Mouse (Mus musculus): ENCODE measurements around the gene Upf3b. TPM values are rescaled to one million over a fixed set of nuclear protein-coding genes. Genes with fewer than 3 reads are reported as not detected.

Gene Upf3b
- polyA plus RNA-seq, 2 experiments, result 7.4 to 13.4 TPM

GRCm38 (mm10) chrX:37067299-37067698, 42.8 kb downstream of the Upf3b start:
- DNase-seq (ENCODE audit: low read depth in 3 of 3, low spot score in 3 of 3) (no peak), ATAC-seq (ENCODE audit: insufficient read depth) (no peak)
- H3K4me3 ChIP-seq (ENCODE audit: insufficient read depth in 1 of 2, low read depth in 2 of 2, low read length in 2 of 2), result no peak overlapping the region
- H3K9ac ChIP-seq (replicated peaks), result no peak overlapping the region
- no peaks in the 10 kb centered on the region for H3K36me3 ChIP-seq (replicated peaks; ENCODE audit: control insufficient read depth, insufficient read depth, low read depth)
- H3K27me3 ChIP-seq (ENCODE audit: control insufficient read depth, insufficient read depth, low read length), result no peaks in the 10 kb centered on the region
- H3K9me3 ChIP-seq (ENCODE audit: control insufficient read depth, low read length), result no peaks in the 10 kb centered on the region
- H3K4me2 ChIP-seq (ENCODE audit: low read depth), result no peak overlapping the region
- H3K27ac ChIP-seq, result no peak overlapping the region
- TF ChIP-seq EP300 (IDR thresholded peaks at IDR 0.05; ENCODE audit: low read depth) (no peak), CTCF (IDR thresholded peaks at IDR 0.05; ENCODE audit: low read depth) (no peak)
- no peaks in the 10 kb centered on the region for H3K4me1 ChIP-seq (replicated peaks; ENCODE audit: control insufficient read depth in 2 of 2, insufficient read depth in 2 of 2, low read length in 1 of 2)
- 57% methylated on average over 3 of the region's 3 CpGs for WGBS (ENCODE audit: insufficient replicate concordance)

GRCm38 (mm10) chrX:37063902-37064301, 46.2 kb downstream of the Upf3b start:
- no peak overlapping the region for H3K4me3 ChIP-seq (ENCODE audit: insufficient read depth in 1 of 2, low read depth in 2 of 2, low read length in 2 of 2)
- no peak for TF ChIP-seq CTCF (IDR thresholded peaks at IDR 0.05; ENCODE audit: low read depth)
- no peak for TF ChIP-seq EP300 (IDR thresholded peaks at IDR 0.05; ENCODE audit: low read depth)
- no peaks in the 10 kb centered on the region for H3K27me3 ChIP-seq (ENCODE audit: control insufficient read depth, insufficient read depth, low read length)
- H3K27ac ChIP-seq, result no peak overlapping the region
- no peak overlapping the region for H3K4me2 ChIP-seq (ENCODE audit: low read depth)
- 53% methylated on average over 9 of the region's 9 CpGs for WGBS (ENCODE audit: insufficient replicate concordance)
- no peaks in the 10 kb centered on the region for H3K9me3 ChIP-seq (ENCODE audit: control insufficient read depth, low read length)
- H3K9ac ChIP-seq (replicated peaks), result no peak overlapping the region
- ATAC-seq (ENCODE audit: insufficient read depth) (no peak), DNase-seq (ENCODE audit: low read depth in 3 of 3, low spot score in 3 of 3) (no peak)
- no peaks in the 10 kb centered on the region for H3K4me1 ChIP-seq (replicated peaks; ENCODE audit: control insufficient read depth in 2 of 2, insufficient read depth in 2 of 2, low read length in 1 of 2)
- no peaks in the 10 kb centered on the region for H3K36me3 ChIP-seq (replicated peaks; ENCODE audit: control insufficient read depth, insufficient read depth, low read depth)

- no peak overlapping the region for H3K9ac ChIP-seq (replicated peaks)
- H3K4me2 ChIP-seq (ENCODE audit: low read depth), result peak overlapping the region; percentile 27
- TF ChIP-seq EP300 (IDR thresholded peaks at IDR 0.05; ENCODE audit: low read depth) (no peak), CTCF (IDR thresholded peaks at IDR 0.05; ENCODE audit: low read depth) (no peak)
- ATAC-seq (ENCODE audit: insufficient read depth) (no peak), DNase-seq (ENCODE audit: low read depth in 3 of 3, low spot score in 3 of 3) (no peak)
- H3K27ac ChIP-seq, result no peak overlapping the region
- no peaks in the 10 kb centered on the region for H3K4me1 ChIP-seq (replicated peaks; ENCODE audit: control insufficient read depth in 2 of 2, insufficient read depth in 2 of 2, low read length in 1 of 2)
- no peaks in the 10 kb centered on the region for H3K9me3 ChIP-seq (ENCODE audit: control insufficient read depth, low read length)
- H3K4me3 ChIP-seq (ENCODE audit: insufficient read depth in 1 of 2, low read depth in 2 of 2, low read length in 2 of 2), result peak overlapping the region in 1 of 2 experiments; percentile 8; a peak in 1 of 4 replicates
- WGBS (ENCODE audit: insufficient replicate concordance), result 13% methylated on average over 68 of the region's 70 CpGs
- peaks cover 37% of the 10 kb centered on the region for H3K27me3 ChIP-seq (ENCODE audit: control insufficient read depth, insufficient read depth, low read length)
- H3K36me3 ChIP-seq (replicated peaks; ENCODE audit: control insufficient read depth, insufficient read depth, low read depth), result no peaks in the 10 kb centered on the region
These were observed 61.0 kb downstream of the Upf3b start for GRCm38 (mm10) chrX:37048890-37049823.

GRCm38 (mm10) chrX:37048066-37048889, 61.8 kb downstream of the Upf3b start, which contains the start of gene Sowahd:
Sowahd (plus strand) TSS chrX:37048845.
- WGBS (ENCODE audit: insufficient replicate concordance), result 7% methylated on average over 36 of the region's 38 CpGs
- Histone ChIP-seq H3K4me1 (replicated peaks; ENCODE audit: control insufficient read depth in 2 of 2, insufficient read depth in 2 of 2, low read length in 1 of 2) (no peaks in the 10 kb centered on the region), H3K36me3 (replicated peaks; ENCODE audit: control insufficient read depth, insufficient read depth, low read depth) (no peaks in the 10 kb centered on the region), H3K9me3 (ENCODE audit: control insufficient read depth, low read length) (no peaks in the 10 kb centered on the region), H3K27ac (no peak within 1 kb of the TSS), H3K9ac (replicated peaks) (no peak within 1 kb of the TSS), H3K4me3 (ENCODE audit: insufficient read depth in 1 of 2, low read depth in 2 of 2, low read length in 2 of 2) (peak within 1 kb of the TSS in 1 of 2 experiments; percentile 8; a peak in 1 of 4 replicates), H3K27me3 (ENCODE audit: control insufficient read depth, insufficient read depth, low read length) (peaks cover 37% of the 10 kb centered on the region), H3K4me2 (ENCODE audit: low read depth) (peak within 1 kb of the TSS; percentile 27)
- DNase-seq (ENCODE audit: low read depth in 3 of 3, low spot score in 3 of 3) (no peak), ATAC-seq (ENCODE audit: insufficient read depth) (no peak)
- TF ChIP-seq CTCF (IDR thresholded peaks at IDR 0.05; ENCODE audit: low read depth) (no peak), EP300 (IDR thresholded peaks at IDR 0.05; ENCODE audit: low read depth) (no peak)

GRCm38 (mm10) chrX:37042726-37043125, 67.4 kb downstream of the Upf3b start:
- DNase-seq (ENCODE audit: low read depth in 3 of 3, low spot score in 3 of 3) (no peak), ATAC-seq (ENCODE audit: insufficient read depth) (no peak)
- Histone ChIP-seq H3K9ac (replicated peaks) (no peak overlapping the region), H3K4me3 (ENCODE audit: insufficient read depth in 1 of 2, low read depth in 2 of 2, low read length in 2 of 2) (no peak overlapping the region), H3K4me1 (replicated peaks; ENCODE audit: control insufficient read depth in 2 of 2, insufficient read depth in 2 of 2, low read length in 1 of 2) (no peaks in the 10 kb centered on the region), H3K36me3 (replicated peaks; ENCODE audit: control insufficient read depth, insufficient read depth, low read depth) (no peaks in the 10 kb centered on the region), H3K9me3 (ENCODE audit: control insufficient read depth, low read length) (no peaks in the 10 kb centered on the region), H3K4me2 (ENCODE audit: low read depth) (no peak overlapping the region), H3K27ac (no peak overlapping the region), H3K27me3 (ENCODE audit: control insufficient read depth, insufficient read depth, low read length) (peaks cover 6% of the 10 kb centered on the region)
- TF ChIP-seq EP300 (IDR thresholded peaks at IDR 0.05; ENCODE audit: low read depth) (no peak), CTCF (IDR thresholded peaks at IDR 0.05; ENCODE audit: low read depth) (peak; percentile 69)
- WGBS (ENCODE audit: insufficient replicate concordance), result 7% methylated on average over 9 of the region's 9 CpGs

Other genes starting within 250 kb of the Upf3b start
- 19.4 and 21.4 TPM in 2 replicates for gene Ube2a, start 236.4 kb downstream of the Upf3b start, polyA plus RNA-seq (2012; rRNA removed)
- gene Ube2a, start 236.4 kb downstream of the Upf3b start, polyA plus RNA-seq (2014; fragmentation: Nextera tagmentation; extraction: Ambion mirVana), result 72.8 and 80.2 TPM in 2 replicates
- 5.2 and 6.2 TPM in 2 replicates for gene C330007P06Rik, start 236.2 kb downstream of the Upf3b start, polyA plus RNA-seq (2012; rRNA removed)
- gene C330007P06Rik, start 236.2 kb downstream of the Upf3b start, polyA plus RNA-seq (2014; fragmentation: Nextera tagmentation; extraction: Ambion mirVana), result 14.6 and 17.8 TPM in 2 replicates
- gene Nkrf, start 207.4 kb downstream of the Upf3b start, polyA plus RNA-seq (2012; rRNA removed), result 1.3 and 2.7 TPM in 2 replicates
- 1.2 and 1.3 TPM in 2 replicates for gene Nkrf, start 207.4 kb downstream of the Upf3b start, polyA plus RNA-seq (2014; fragmentation: Nextera tagmentation; extraction: Ambion mirVana)
- 2.1 and 3.0 TPM in 2 replicates for gene Sept6, start 118.5 kb downstream of the Upf3b start, polyA plus RNA-seq (2012; rRNA removed)
- gene Sept6, start 118.5 kb downstream of the Upf3b start, polyA plus RNA-seq (2014; fragmentation: Nextera tagmentation; extraction: Ambion mirVana), result 3.0 and 3.1 TPM in 2 replicates
- 0.02 TPM in 1 of 2 replicates, not detected in the other for gene Sowahd, start 61.5 kb downstream of the Upf3b start, polyA plus RNA-seq (2012; rRNA removed)
- gene Sowahd, start 61.5 kb downstream of the Upf3b start, polyA plus RNA-seq (2014; fragmentation: Nextera tagmentation; extraction: Ambion mirVana), result 0.11 TPM in 1 of 2 replicates, not detected in the other
- 261 and 564 TPM in 2 replicates for gene Rpl39, start 24.9 kb downstream of the Upf3b start, polyA plus RNA-seq (2012; rRNA removed)
- gene Rpl39, start 24.9 kb downstream of the Upf3b start, polyA plus RNA-seq (2014; fragmentation: Nextera tagmentation; extraction: Ambion mirVana), result 545 and 615 TPM in 2 replicates
- 1.7 and 2.3 TPM in 2 replicates for gene Nkap, start 16.5 kb upstream of the Upf3b start, polyA plus RNA-seq (2012; rRNA removed)
- 4.4 and 5.1 TPM in 2 replicates for gene Nkap, start 16.5 kb upstream of the Upf3b start, polyA plus RNA-seq (2014; fragmentation: Nextera tagmentation; extraction: Ambion mirVana)
- not detected in 2 replicates for gene Akap14, start 58.5 kb upstream of the Upf3b start, polyA plus RNA-seq (2012; rRNA removed)
- 0.13 TPM in 1 of 2 replicates, not detected in the other for gene Akap14, start 58.5 kb upstream of the Upf3b start, polyA plus RNA-seq (2014; fragmentation: Nextera tagmentation; extraction: Ambion mirVana)
- 111 and 169 TPM in 2 replicates for gene Ndufa1, start 80.8 kb upstream of the Upf3b start, polyA plus RNA-seq (2012; rRNA removed)
- gene Ndufa1, start 80.8 kb upstream of the Upf3b start, polyA plus RNA-seq (2014; fragmentation: Nextera tagmentation; extraction: Ambion mirVana), result 253 and 273 TPM in 2 replicates
- 1.1 and 1.7 TPM in 2 replicates for gene Rnf113a1, start 80.9 kb upstream of the Upf3b start, polyA plus RNA-seq (2012; rRNA removed)
- 2.3 and 3.2 TPM in 2 replicates for gene Rnf113a1, start 80.9 kb upstream of the Upf3b start, polyA plus RNA-seq (2014; fragmentation: Nextera tagmentation; extraction: Ambion mirVana)
- gene Gm9, start 100.7 kb upstream of the Upf3b start, polyA plus RNA-seq (2012; rRNA removed), result not detected in 2 replicates
- gene Gm9, start 100.7 kb upstream of the Upf3b start, polyA plus RNA-seq (2014; fragmentation: Nextera tagmentation; extraction: Ambion mirVana), result not detected in 2 replicates
- not detected in 2 replicates for gene Rhox1, start 111.9 kb upstream of the Upf3b start, polyA plus RNA-seq (2012; rRNA removed)
- gene Rhox1, start 111.9 kb upstream of the Upf3b start, polyA plus RNA-seq (2014; fragmentation: Nextera tagmentation; extraction: Ambion mirVana), result not detected in 2 replicates
- not detected in 2 replicates for gene Rhox2a, start 134.7 kb upstream of the Upf3b start, polyA plus RNA-seq (2012; rRNA removed)
- gene Rhox2a, start 134.7 kb upstream of the Upf3b start, polyA plus RNA-seq (2014; fragmentation: Nextera tagmentation; extraction: Ambion mirVana), result not detected in 2 replicates
- not detected in 2 replicates for gene Rhox3a, start 139.6 kb upstream of the Upf3b start, polyA plus RNA-seq (2012; rRNA removed)
- gene Rhox3a, start 139.6 kb upstream of the Upf3b start, polyA plus RNA-seq (2014; fragmentation: Nextera tagmentation; extraction: Ambion mirVana), result not detected in 2 replicates
- gene Rhox4a, start 155.0 kb upstream of the Upf3b start, polyA plus RNA-seq (2012; rRNA removed), result not detected in 2 replicates
- gene Rhox4a, start 155.0 kb upstream of the Upf3b start, polyA plus RNA-seq (2014; fragmentation: Nextera tagmentation; extraction: Ambion mirVana), result not detected in 2 replicates